Mouse (Mus musculus): ENCODE results near the gene Iqch.
"Not testable (repeated sequence)": the region's sequence is repeated elsewhere in the genome, so short reads cannot be mapped to it uniquely, and the experiment has no call there.

Gene Iqch

DNA sequence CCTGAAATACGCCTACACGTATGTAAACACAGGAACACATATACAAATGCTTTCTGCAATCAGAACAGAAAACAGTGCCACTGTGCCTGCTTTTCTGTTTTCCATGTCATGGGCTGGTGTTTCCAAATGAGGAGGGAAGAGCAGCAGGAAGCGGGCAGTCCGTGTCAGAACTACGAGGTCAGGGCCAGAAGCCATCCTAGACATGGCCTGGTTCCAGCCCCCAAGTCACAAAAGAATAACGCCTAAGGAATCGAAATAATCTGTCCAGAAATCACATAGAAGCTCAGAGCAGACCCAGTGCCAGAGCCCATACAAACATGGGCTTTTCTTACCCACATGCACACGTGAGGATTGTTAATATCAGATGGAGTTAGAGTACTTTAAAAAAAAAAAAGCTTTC, 45.4 kb downstream of the Iqch start:
- no peak for DNase-seq

GRCm38 (mm10) chr9:63556316-63556715, 46.0 kb downstream of the Iqch start:
- DNase-seq: no peak

- DNase-seq: no peak
Measured at GRCm38 (mm10) chr9:63555460-63555990, 46.8 kb downstream of the Iqch start.

- DNase-seq: peak; percentile 48
Measured at GRCm38 (mm10) chr9:63553628-63554027, 48.7 kb downstream of the Iqch start.

- DNase-seq: not testable (repeated sequence)
Measured at GRCm38 (mm10) chr9:63550701-63551100, 51.6 kb downstream of the Iqch start.

- no peak for DNase-seq
Measured at GRCm38 (mm10) chr9:63548966-63549365, 53.3 kb downstream of the Iqch start.

GRCm38 (mm10) chr9:63541926-63542325, 60.4 kb downstream of the Iqch start:
- DNase-seq: no peak

- no peak for DNase-seq
Measured at GRCm38 (mm10) chr9:63541301-63541700, 61.0 kb downstream of the Iqch start.

DNA sequence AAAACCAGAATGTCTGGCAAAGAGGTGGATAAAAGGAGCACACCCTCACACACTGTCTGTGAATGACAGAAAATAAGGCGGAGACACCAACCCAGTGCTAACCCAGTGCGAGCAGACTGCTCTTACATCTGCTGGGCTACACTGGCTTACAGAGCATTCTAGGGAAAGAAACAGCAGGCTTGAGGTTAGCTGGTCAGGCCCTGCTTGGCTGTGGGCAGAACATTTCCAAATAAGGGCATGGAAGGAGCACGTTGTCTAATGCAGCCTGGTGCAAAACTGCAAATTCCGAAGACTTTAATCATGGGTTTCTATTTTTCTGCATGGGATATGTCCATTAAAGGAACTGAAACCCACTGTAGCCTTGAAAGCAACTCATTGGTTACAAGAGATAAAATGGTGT, 64.8 kb downstream of the Iqch start:
- DNase-seq: no peak

DNA sequence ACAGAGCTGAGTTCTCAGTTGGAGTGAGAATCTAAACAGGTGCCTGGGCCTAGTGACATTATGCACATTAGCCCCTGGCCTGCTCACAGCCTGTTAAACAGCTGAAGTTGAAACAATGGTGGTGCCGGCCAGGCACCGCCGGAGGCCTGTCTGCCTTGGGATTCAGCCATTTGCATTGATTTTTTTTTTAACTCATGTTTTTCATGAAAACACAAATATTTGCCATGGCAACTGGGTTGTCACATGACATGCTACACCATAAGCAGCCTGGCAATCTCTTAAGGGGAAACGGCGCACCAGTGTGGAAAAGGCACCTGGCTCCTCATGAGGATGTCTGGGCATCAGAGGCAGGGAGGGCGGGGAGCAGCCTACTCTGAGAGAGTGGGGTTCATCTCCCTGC, 67.3 kb downstream of the Iqch start:
- DNase-seq: peak; percentile 38

DNA sequence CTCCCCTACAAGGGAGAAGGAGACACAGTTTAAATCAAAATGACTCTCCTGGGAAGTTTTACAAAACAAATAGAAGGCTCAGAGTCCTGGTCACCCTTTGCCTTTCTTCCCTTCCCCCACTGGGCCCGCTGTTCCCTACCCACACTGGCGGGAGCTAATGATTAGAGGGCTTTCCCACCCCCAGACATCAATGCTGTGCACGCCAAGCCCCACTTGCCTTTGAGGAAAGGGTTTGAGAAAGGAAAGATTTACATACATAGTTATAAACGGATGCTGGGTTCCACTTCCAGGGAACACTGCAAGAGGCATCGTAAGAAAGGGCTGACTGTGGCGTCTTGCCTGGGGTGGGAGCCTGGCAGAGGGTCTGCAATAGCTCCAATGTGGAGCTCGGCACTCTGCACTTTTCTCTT, 67.9 kb downstream of the Iqch start:
- no peak for DNase-seq

GRCm38 (mm10) chr9:63532966-63533711, 69.2 kb downstream of the Iqch start:
- DNase-seq: no peak

- no peak for DNase-seq
Measured at GRCm38 (mm10) chr9:63523937-63524253, 78.4 kb downstream of the Iqch start.

DNA sequence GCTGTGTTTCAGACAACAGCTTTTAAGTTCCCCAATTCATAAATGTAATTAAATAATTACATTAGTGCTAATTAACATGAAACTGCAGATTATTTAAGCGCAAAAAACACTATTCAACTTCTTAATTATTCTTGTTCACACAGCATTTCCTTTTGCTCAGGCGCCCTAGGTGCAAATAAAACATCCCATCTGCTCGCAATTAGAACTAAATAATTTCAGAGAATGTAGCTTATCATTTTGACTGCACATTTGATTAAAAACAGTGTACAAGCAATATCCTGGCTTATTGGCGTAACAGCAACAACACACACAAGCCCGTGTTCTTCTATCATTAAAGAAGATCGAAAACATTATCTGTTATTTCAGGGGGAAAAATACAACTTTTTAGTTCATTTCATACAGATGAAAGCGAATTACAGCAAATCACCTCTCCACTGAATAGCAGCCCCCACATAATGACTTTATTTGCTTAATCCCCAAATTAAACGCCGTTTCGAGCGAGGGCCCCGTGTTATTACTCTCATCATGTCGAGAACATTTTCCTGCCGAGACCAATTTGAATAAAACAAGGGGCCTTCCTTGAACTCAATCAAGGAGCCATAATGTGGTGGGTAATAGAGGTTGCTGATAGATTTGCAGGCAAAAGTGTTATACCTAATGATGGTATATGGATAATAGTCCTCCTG, 78.9 kb downstream of the Iqch start:
- DNase-seq: no peak

DNA sequence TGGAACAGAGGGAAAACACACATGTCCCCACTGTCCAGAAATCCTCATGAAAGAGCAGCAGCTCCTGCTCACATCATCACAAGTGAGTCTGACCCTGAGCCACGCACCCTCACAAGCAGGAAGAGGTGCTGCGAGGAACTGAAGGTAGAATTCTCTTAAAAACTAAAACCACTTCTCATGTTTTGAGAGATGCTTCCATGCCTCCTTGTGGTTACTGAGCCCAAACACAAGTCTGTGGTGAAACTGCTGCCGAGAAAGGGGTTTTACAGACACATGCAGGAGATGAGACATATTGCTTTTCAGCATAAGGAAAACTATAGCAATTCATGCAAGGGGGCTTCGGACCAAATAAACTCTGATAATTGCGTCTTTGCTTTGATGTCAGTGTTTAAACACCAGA, 89.4 kb downstream of the Iqch start:
- DNase-seq: no peak

DNA sequence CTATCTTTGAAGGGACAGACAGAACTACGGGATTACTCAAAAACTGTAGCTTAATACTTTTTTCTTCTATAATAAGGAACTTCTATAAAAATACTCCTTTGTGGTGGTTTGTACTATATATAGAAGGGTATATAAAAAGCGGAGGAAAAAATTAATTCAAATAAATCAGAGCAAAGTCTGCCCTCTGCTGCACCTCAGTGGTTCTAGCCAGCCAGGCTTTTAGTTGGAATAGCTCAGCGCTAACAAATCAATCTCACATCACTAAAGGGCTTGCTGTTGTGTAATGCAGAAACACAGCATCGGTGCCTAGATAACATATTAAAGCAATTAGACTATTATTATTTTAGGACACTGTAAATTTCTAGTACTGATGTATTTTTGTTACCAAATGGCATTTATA, 91.3 kb downstream of the Iqch start:
- DNase-seq: no peak

- DNase-seq: no peak
Measured at GRCm38 (mm10) chr9:63507110-63507509, 95.2 kb downstream of the Iqch start.

DNA sequence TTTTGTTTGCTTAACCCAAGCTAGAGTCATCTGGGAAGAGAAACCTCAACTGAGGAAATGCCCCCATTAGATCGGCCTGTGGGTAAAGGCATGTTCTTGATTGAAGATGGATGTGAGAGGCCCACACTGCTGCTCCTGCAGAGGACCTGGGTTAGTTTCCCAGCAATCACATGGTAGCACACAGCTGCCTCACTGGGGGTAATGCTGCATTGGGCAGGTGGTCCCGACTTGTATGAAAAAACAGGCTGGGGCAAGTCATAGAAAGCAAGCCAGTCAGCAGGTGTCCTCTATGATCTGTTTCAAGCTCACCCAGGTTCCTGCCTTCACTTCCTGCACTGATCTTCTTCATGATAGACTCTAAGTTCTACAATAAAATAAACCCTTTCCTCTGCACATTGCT, 98.4 kb downstream of the Iqch start:
- DNase-seq: no peak

DNA sequence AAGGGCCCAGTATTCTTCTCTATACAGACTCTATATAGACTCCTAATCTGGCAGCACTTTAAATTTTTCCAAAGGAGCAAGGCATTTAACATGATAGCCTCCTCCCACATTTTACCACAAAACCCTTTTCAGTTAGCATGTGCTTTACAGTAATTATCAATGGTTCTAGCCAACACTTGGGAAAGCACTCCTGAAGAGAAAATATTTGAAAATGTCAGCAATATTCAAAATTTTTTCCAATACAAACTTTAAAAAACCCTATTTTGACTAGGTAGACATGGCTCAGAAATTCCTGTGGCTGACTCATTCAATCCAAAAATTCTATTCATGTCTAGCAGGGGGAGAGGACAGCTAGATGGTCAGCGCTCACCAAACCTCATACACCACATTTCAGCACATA, 100.8 kb downstream of the Iqch start:
- no peak for DNase-seq

DNA sequence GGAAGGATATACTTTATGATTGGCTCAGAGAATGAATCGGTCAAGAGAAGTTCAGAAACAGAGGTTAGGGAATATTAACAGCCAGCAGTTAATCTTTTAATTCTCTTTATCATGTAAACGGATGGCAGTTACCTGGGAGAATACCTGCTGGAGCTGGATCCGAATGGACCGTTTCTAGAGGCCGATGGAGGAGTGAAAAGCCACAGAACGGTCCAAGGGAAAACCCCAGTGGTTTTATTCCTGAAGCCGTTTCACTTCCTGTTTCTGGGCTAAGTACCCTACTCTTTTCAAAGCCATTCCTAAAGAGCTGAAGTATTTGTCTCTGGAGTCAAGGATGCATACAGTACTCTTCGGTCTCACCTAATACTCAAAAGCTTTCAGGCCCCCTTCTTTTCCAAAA, 102.4 kb downstream of the Iqch start:
- DNase-seq: no peak

- DNase-seq: no peak
Measured at GRCm38 (mm10) chr9:63495786-63496185, 106.5 kb downstream of the Iqch start.

DNA sequence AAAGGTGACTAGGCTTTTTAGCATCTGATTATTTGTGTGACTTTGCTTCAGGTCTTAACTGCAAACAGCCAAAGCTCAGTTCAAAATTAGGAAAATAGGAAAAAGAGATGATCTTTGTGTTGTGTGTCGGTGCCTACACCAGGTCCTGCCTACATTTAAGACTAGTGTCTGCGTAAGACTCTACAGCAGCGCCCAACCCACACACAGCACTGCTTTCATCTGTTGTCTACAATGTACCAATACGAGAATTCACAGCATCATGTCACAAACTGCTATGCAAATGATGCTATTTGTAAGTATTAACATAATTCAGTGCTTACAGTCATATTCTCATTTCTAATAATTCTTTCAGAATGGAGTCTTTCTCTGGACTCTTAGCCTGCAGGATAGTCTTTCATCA, 108.5 kb downstream of the Iqch start:
- DNase-seq: peak; percentile 60

- peak; percentile 6 for DNase-seq
Measured at GRCm38 (mm10) chr9:63492291-63492690, 110.0 kb downstream of the Iqch start.

- peak; percentile 38 for DNase-seq
Measured at GRCm38 (mm10) chr9:63490521-63491307, 111.6 kb downstream of the Iqch start.
